Mouse (Mus musculus): Measurements from ENCODE around the gene Apba3. TPM values are rescaled to one million over a fixed set of nuclear protein-coding genes. Genes with fewer than 3 reads are reported as not detected.

The Apba3 gene
- total RNA-seq, 1 experiment from 2014 or later, result 12.1 TPM

GRCm38 (mm10) chr10:81303258-81303657, 36.5 kb downstream of the Apba3 start:
- ATAC-seq (replicated peaks; ENCODE audit: low read depth, poor library complexity, severe bottlenecking), result peak; percentile 7

- 0 out of 2 replicates have a peak, but pooled peaks have one; percentile 21 for ATAC-seq (replicated peaks; ENCODE audit: low read depth, poor library complexity, severe bottlenecking)
Measured at GRCm38 (mm10) chr10:81303761-81304160, 37.0 kb downstream of the Apba3 start.

- peak; percentile 79 for ATAC-seq (replicated peaks; ENCODE audit: low read depth, poor library complexity, severe bottlenecking)
Measured at GRCm38 (mm10) chr10:81304597-81305238, 38.0 kb downstream of the Apba3 start.

GRCm38 (mm10) chr10:81305663-81306062, 38.9 kb downstream of the Apba3 start:
- ATAC-seq (replicated peaks; ENCODE audit: low read depth, poor library complexity, severe bottlenecking), result no peak

- no peak for ATAC-seq (replicated peaks; ENCODE audit: low read depth, poor library complexity, severe bottlenecking)
Measured at GRCm38 (mm10) chr10:81306173-81306668, 39.5 kb downstream of the Apba3 start.

GRCm38 (mm10) chr10:81306837-81307682, 40.3 kb downstream of the Apba3 start:
- ATAC-seq (replicated peaks; ENCODE audit: low read depth, poor library complexity, severe bottlenecking), result no peak

- ATAC-seq (replicated peaks; ENCODE audit: low read depth, poor library complexity, severe bottlenecking), result no peak
Measured at GRCm38 (mm10) chr10:81309571-81309970, 42.8 kb downstream of the Apba3 start.

- ATAC-seq (replicated peaks; ENCODE audit: low read depth, poor library complexity, severe bottlenecking), result no peak
Measured at GRCm38 (mm10) chr10:81313581-81313980, 46.8 kb downstream of the Apba3 start.

GRCm38 (mm10) chr10:81314201-81314600, 47.4 kb downstream of the Apba3 start:
- no peak for ATAC-seq (replicated peaks; ENCODE audit: low read depth, poor library complexity, severe bottlenecking)

- no peak for ATAC-seq (replicated peaks; ENCODE audit: low read depth, poor library complexity, severe bottlenecking)
Measured at GRCm38 (mm10) chr10:81315587-81315986, 48.8 kb downstream of the Apba3 start.

- ATAC-seq (replicated peaks; ENCODE audit: low read depth, poor library complexity, severe bottlenecking), result no peak
Measured at GRCm38 (mm10) chr10:81316338-81317060, 49.7 kb downstream of the Apba3 start.

GRCm38 (mm10) chr10:81317273-81317672, 50.5 kb downstream of the Apba3 start:
- ATAC-seq (replicated peaks; ENCODE audit: low read depth, poor library complexity, severe bottlenecking), result no peak; the same call in 1 of the 2 replicates

GRCm38 (mm10) chr10:81318589-81319329, 52.0 kb downstream of the Apba3 start:
- no peak for ATAC-seq (replicated peaks; ENCODE audit: low read depth, poor library complexity, severe bottlenecking)

- ATAC-seq (replicated peaks; ENCODE audit: low read depth, poor library complexity, severe bottlenecking), result no peak
Measured at GRCm38 (mm10) chr10:81319330-81319699, 52.6 kb downstream of the Apba3 start.

GRCm38 (mm10) chr10:81319741-81320549, 53.2 kb downstream of the Apba3 start:
- ATAC-seq (replicated peaks; ENCODE audit: low read depth, poor library complexity, severe bottlenecking), result peak; percentile 71

- ATAC-seq (replicated peaks; ENCODE audit: low read depth, poor library complexity, severe bottlenecking), result peak; percentile 76
Measured at GRCm38 (mm10) chr10:81320550-81321347, 54.0 kb downstream of the Apba3 start, which contains the start of gene Cactin. TSS of gene Cactin (plus strand) at chr10:81321103.

GRCm38 (mm10) chr10:81321436-81321835, 54.7 kb downstream of the Apba3 start:
- no peak for ATAC-seq (replicated peaks; ENCODE audit: low read depth, poor library complexity, severe bottlenecking)

- ATAC-seq (replicated peaks; ENCODE audit: low read depth, poor library complexity, severe bottlenecking), result no peak
Measured at GRCm38 (mm10) chr10:81322444-81322843, 55.7 kb downstream of the Apba3 start.
